Mouse (Mus musculus) adipocyte (in vitro differentiated cells): Measurements from ENCODE around the gene Nol7.

Experiments
- DNase-seq: peaks from one replicate; pipeline ENCODE4 v3.0.0-alpha.2; 2016; ENCODE audit warnings: low spot score

Gene Nol7

DNA sequence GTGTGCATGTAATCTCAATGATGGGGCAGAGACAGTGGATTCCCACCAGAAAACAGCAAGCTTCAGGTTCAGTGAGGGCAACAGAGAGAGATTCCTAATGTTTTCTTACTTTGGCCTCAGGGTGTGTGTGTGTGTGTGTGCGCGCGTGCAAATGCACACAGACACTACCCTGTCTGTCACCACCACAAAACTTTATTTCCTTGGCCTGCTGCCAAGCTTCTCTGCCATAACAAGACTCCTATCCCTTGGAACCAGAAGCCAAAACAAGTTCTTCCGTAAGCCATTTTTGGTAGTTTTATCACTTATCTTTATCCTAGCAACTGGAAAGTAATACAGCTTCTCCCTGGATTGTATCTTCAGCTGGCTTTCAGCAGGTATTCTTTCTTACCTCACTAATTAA, 30.2 kb downstream of the Nol7 start:
- no peak for DNase-seq

DNA sequence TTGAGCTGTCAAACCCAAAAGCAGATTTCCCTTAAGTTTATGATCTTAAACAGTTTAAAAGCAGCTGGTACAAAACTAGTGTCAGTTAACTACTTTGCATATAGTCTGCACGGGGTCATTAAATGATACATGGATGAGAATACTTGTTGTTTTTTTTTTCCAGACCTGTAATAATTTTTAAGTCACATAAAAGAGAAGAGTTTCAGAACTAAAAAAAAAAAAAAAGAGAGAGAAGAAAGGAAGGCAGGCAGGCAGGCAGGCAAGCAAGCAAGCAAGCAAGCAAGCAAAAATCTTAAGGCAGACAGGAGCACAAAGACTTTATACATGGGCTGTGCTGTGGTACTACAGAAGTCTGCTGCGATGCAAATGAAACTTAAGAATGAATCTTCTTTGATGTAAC, 35.2 kb downstream of the Nol7 start:
- DNase-seq, result no peak

DNA sequence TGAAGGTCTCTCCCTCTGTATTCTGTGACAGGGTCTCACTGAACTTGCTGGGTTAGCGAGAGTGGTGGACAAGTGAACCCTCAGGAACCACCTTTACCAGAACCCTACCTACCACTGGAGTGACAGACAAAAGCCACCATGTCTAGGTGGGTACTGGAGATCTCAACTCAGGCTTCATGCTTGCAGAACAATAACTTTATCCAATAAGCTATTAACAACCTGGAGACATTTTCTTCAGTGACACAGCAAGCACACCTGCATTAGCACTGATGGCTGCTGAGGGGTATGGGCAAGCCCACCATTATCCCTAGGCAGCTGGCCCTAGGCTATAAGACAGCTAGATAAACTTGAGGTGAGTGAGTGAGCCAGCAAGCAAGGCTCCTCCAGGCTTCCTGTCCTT, 42.2 kb downstream of the Nol7 start:
- DNase-seq, result no peak

DNA sequence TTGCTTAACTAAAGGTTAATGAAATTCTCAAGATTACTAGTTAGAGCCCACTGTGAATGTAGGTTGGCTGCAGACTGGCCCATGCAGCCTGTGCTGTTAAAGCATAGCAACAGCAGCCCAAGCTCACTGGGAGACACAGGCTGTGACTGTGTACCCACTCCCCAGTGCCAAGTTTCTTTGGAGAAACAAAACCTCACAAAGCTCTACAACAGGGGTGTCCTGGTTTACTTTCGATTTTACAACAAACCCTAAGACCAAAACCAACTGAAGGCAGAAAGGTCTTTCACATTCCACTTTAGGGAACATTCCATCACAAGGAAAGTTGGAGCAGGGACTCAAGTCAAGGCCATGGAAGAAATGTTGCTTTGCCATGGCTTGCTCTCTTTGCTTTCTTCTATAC, 44.4 kb downstream of the Nol7 start:
- peak; percentile 20 for DNase-seq

DNA sequence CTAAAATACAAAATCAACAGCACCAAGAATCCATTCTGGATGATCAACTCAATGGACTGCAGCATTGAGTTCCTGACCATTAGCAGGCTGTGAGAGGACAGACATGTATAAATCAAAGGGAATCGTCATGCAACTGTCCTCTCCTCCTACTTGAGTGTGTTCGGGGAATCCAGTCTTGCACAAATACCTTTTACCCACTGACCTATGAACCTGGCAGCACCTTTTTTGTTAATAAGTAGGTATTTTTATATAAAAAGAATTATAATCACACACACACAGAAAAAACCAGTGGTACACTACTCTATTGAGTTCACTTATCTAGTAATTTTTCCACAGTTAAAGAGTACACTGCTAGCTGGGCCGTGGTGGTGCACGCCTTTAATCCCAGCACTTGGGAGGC, 45.5 kb downstream of the Nol7 start:
- DNase-seq, result no peak

DNA sequence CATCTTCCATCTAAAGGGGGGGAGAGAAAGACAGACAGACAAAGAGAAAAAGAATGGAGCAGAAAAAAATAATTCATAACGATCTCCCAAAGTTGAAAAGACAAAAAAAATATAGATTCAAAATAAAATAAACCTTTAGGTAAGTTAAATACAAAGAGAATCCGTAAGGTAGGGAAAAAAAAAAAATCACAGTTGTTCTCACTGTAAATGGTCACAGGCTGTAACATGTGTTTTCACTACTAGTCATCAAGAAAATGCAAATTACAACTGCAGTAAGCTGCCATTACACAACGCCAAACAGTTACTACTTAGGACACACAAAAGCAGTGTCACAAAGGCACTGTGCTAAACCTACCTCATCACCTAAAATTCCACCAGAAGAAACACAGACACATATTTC, 46.5 kb downstream of the Nol7 start:
- no peak for DNase-seq

DNA sequence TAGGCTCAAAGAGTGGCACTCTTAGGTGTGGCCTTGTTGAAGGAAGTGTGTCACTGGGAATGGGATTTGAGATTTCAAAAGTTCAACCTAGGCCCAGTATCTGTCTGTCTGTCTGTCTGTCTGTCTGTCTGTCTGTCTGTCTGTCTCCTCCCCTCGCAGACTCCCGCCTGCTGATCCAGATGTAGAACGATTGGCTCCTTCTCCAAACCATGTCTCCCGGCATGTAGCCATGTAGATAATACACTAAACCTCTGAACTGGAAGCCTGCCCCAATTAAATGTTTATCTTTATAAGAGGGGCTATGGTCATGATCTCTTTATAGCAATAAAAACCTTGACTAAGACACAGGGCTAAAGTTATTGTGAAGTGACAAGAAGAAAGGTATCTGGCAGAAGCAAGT, 47.6 kb downstream of the Nol7 start:
- no peak for DNase-seq

DNA sequence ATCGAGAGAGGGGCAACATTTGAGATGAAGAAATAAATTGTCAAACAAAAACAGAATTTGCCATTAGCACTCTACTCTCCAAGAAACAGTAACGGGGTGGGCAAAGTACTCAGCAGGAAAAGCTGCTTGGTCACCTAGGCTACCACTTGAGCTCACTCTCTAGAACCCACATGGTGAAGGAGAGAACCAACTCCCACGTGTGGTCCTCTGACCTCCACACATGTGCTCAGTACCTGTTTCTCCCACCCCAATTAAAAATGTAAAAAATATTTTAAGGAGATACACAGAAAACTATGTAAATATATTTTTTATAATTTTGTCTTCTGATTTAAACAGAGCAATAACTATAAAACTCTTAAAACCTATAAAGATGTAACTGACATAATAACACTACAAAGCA, 49.5 kb downstream of the Nol7 start:
- no peak for DNase-seq

DNA sequence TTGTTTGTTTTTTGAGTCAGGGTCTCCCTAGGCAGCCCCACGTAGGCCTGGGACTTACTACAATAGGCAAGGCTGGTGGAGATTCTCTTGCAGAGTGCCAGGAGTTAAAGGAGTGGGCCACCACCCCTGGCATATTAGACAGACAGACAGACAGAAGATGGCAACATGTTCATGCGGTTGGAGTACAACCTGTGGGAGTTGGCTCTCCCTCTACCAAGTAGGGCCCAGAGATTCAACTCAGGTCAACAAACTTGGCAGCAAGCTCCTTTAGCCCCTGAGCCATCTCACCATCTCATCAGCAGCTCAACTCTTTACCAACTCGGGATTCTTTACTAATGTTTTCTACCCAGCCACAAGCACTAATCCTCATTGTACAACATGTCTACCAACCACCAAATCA, 52.5 kb downstream of the Nol7 start:
- DNase-seq, result no peak

DNA sequence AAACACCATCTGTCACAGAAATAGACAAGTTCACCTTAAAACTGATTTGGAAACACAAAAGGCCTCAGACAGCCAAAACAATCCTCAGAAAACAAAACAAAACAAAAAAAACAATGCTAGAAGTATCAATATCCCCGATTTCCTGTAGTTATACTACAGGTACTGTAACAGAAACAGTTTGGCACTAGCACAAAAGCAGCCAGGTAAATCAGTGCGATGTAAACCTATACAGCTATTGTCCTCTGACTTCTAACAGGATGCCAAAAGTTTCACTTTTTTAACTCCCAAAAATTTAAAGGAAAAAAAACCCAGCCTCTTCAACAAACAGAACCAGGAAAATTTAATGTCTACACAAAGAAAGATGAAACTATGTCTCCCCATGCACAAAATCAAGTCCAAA, 54.0 kb downstream of the Nol7 start:
- DNase-seq, result no peak

DNA sequence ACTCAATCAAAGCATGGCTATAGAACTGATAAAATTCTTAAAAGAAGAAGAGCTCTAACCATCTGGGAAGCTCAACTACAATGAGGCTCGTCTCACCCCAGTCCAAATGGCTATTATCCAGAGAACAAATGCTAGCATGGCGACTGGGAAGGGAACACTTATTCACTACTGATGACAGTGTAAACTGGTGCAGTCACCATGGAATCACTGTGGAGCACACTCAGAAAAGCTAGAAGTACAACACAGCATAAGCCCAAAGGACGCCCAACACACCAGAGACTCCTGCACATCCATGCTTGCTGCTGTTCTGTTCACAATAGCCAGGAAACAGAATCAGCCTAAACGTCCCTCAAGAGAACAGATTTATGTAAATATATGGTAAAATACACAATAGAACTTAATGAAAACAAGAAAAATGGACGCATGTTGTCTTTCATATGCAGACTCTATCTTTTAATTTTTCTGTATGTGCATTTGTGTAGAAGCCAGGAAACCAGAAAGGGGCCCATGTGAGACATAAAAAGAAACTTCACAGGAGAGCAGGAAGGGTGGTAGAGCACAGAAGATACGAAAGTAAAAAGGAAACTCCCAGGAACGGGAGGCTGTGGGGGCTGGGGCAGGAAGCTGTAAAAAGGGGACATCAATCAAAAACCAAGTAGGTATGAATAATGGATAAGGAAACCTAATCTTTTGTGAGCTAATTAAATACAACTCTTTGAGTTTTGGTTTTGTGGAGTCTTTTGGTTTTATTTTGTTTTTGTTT, 54.8 kb downstream of the Nol7 start:
- no peak for DNase-seq

DNA sequence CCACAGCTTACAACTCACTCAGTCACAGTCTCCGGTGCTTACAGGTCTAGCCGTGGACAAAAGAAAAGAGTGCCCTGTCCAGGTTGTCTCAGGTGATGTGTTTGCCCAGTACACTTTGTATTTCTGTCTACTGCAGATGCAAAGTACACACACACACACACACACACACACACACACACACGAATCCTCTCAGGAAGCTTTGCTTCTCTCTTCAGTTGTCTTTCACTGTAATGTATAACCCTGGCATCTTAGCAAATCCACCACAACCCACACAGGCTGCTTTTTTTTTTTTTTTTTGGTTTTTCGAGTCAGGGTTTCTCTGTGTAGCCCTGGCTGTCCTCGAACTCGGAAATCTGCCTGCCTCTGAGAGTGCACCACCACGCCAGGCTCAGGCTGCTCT, 56.2 kb downstream of the Nol7 start:
- DNase-seq, result no peak
